Mouse (Mus musculus): ENCODE measurements around the gene Nxph3. TPM values are rescaled to one million over a fixed set of nuclear protein-coding genes. Genes with fewer than 3 reads are reported as not detected.

Gene Nxph3
- 0.02 and 0.07 TPM in 2 replicates for polyA plus RNA-seq (2012; rRNA removed)

GRCm38 (mm10) chr11:95514298-95514861, at the start of gene Nxph3:
Gene Nxph3 (minus strand): TSS chr11:95514570.

Other genes with a start within 250 kb of the Nxph3 start
- 16.6 and 19.8 TPM in 2 replicates for gene Kat7, start 204.3 kb downstream of the Nxph3 start, polyA plus RNA-seq (2012; rRNA removed)
- gene Fam117a, start 177.6 kb downstream of the Nxph3 start, polyA plus RNA-seq (2012; rRNA removed), result 79.5 and 101 TPM in 2 replicates
- gene Slc35b1, start 129.9 kb downstream of the Nxph3 start, polyA plus RNA-seq (2012; rRNA removed), result 20.9 and 26.3 TPM in 2 replicates
- 21.9 and 22.0 TPM in 2 replicates for gene Spop, start 100.5 kb downstream of the Nxph3 start, polyA plus RNA-seq (2012; rRNA removed)
- 1.6 and 2.1 TPM in 2 replicates for gene Ngfr, start 73.2 kb upstream of the Nxph3 start, polyA plus RNA-seq (2012; rRNA removed)
- 140 TPM in 2 replicates for gene Phb, start 152.4 kb upstream of the Nxph3 start, polyA plus RNA-seq (2012; rRNA removed)
- gene Zfp652, start 198.1 kb upstream of the Nxph3 start, polyA plus RNA-seq (2012; rRNA removed), result 5.0 TPM in 2 replicates
- gene B130006D01Rik, start 209.0 kb upstream of the Nxph3 start, polyA plus RNA-seq (2012; rRNA removed), result 0.07 and 0.10 TPM in 2 replicates

Measured in liver, embryonic 14 days (tissue).